Mouse (Mus musculus) midbrain, embryonic 15.5 days (tissue): Measurements from ENCODE around the gene Fnip2. TPM values are rescaled to one million over a fixed set of nuclear protein-coding genes. Genes with fewer than 3 reads are reported as not detected.

Source experiments
- ATAC-seq: fragments of 200-750 bp; cut with Nextera tagmentation; replicated peaks from 2 replicates; pipeline ENCODE4 v1.8.0; 2017; ENCODE audit warnings: moderate TSS enrichment
- H3K27ac ChIP-seq: fragments of 300-500 bp; sonication (generic); 2 replicates; pipeline ENCODE4 v1.5.1; 2015; ENCODE audit warnings: mild to moderate bottlenecking, inconsistent platforms
- H3K27me3 ChIP-seq: fragments of 300-500 bp; sonication (generic); replicated peaks from 2 replicates; pipeline ENCODE4 v1.6.1; 2015; ENCODE audit warnings: inconsistent platforms
- H3K36me3 ChIP-seq: fragments of 300-500 bp; sonication (generic); replicated peaks from 2 replicates; pipeline ENCODE4 v1.6.1; 2015; ENCODE audit warnings: inconsistent platforms
- H3K4me1 ChIP-seq: fragments of 300-500 bp; sonication (generic); 2 replicates; pipeline ENCODE4 v1.6.1; 2015; ENCODE audit warnings: inconsistent platforms
- H3K4me2 ChIP-seq: fragments of 300-500 bp; sonication (generic); 2 replicates; pipeline ENCODE4 v1.6.1; 2015; ENCODE audit warnings: inconsistent platforms, mild to moderate bottlenecking, moderate library complexity
- H3K4me3 ChIP-seq: fragments of 300-500 bp; sonication (generic); 2 replicates; pipeline ENCODE4 v1.5.1; 2015; ENCODE audit warnings: mild to moderate bottlenecking, inconsistent platforms
- H3K9ac ChIP-seq: fragments of 300-500 bp; sonication (generic); 2 replicates; pipeline ENCODE4 v1.6.1; 2015; ENCODE audit warnings: mild to moderate bottlenecking, inconsistent platforms
- H3K9me3 ChIP-seq: fragments of 300-500 bp; sonication (generic); 2 replicates; pipeline ENCODE4 v1.6.1; 2016; ENCODE audit warnings: inconsistent platforms
- WGBS: fragments of 180-500 bp; shearing (Covaris S2); methylation state at CpG from one replicate; pipeline ENCODE4 v1.1.7; 2015; ENCODE audit warnings: mixed read lengths; 5-methylcytosine and 5-hydroxymethylcytosine counted together
- polyA plus RNA-seq: library from polyadenylated mRNA; unstranded; fragments of >200 nt; fragmentation: Nextera tagmentation; extraction: Ambion mirVana; gene quantifications from 2 replicates; pipeline ENCODE4 v1.2.1, GENCODE M21; 2015

Fnip2 gene
- polyA plus RNA-seq, 1 experiment from 2014 or later, result 10.0 TPM

- peaks cover 11% of the 10 kb centered on the region for H3K4me1 ChIP-seq
- WGBS, result 12% methylated on average over 4 of the region's 4 CpGs
- H3K4me3 ChIP-seq, result no peak overlapping the region
- peak; percentile 89 for ATAC-seq
- no peak overlapping the region for H3K9ac ChIP-seq
- peak overlapping the region; percentile 58 for H3K27ac ChIP-seq
- H3K27me3 ChIP-seq, result no peaks in the 10 kb centered on the region
- H3K36me3 ChIP-seq, result no peaks in the 10 kb centered on the region
- H3K9me3 ChIP-seq, result no peaks in the 10 kb centered on the region
- H3K4me2 ChIP-seq, result peak overlapping the region; percentile 17; the same call in 1 of the 2 replicates
Observed at GRCm38 (mm10) chr3:79416944-79417680, 150.5 kb downstream of the Fnip2 start.

GRCm38 (mm10) chr3:79415929-79416328 is 151.7 kb downstream of the Fnip2 start:
- peaks cover 11% of the 10 kb centered on the region for H3K4me1 ChIP-seq
- no peaks in the 10 kb centered on the region for H3K9me3 ChIP-seq
- H3K4me2 ChIP-seq, result no peak overlapping the region
- no peak overlapping the region for H3K27ac ChIP-seq
- no peak for ATAC-seq
- H3K27me3 ChIP-seq, result no peaks in the 10 kb centered on the region
- H3K4me3 ChIP-seq, result no peak overlapping the region
- H3K36me3 ChIP-seq, result no peaks in the 10 kb centered on the region
- H3K9ac ChIP-seq, result no peak overlapping the region

- no peak overlapping the region for H3K4me3 ChIP-seq
- H3K9me3 ChIP-seq, result no peaks in the 10 kb centered on the region
- H3K27ac ChIP-seq, result no peak overlapping the region
- H3K27me3 ChIP-seq, result no peaks in the 10 kb centered on the region
- peaks cover 18% of the 10 kb centered on the region for H3K4me1 ChIP-seq
- H3K9ac ChIP-seq, result no peak overlapping the region
- no peak overlapping the region for H3K4me2 ChIP-seq
- H3K36me3 ChIP-seq, result no peaks in the 10 kb centered on the region
- WGBS, result 91% methylated on average over 5 of the region's 5 CpGs
- no peak for ATAC-seq
Observed at GRCm38 (mm10) chr3:79415081-79415480, 152.5 kb downstream of the Fnip2 start.

- Histone ChIP-seq H3K9ac (no peak overlapping the region), H3K36me3 (no peaks in the 10 kb centered on the region), H3K27ac (no peak overlapping the region), H3K27me3 (no peaks in the 10 kb centered on the region), H3K4me1 (peaks cover 23% of the 10 kb centered on the region), H3K9me3 (no peaks in the 10 kb centered on the region), H3K4me2 (no peak overlapping the region), H3K4me3 (no peak overlapping the region)
- 92% methylated on average over 1 of the region's 1 CpGs for WGBS
- no peak for ATAC-seq
Observed at GRCm38 (mm10) chr3:79413492-79413891, 154.1 kb downstream of the Fnip2 start.

GRCm38 (mm10) chr3:79411666-79412065 is 155.9 kb downstream of the Fnip2 start:
- H3K36me3 ChIP-seq, result no peaks in the 10 kb centered on the region
- no peak for ATAC-seq
- WGBS, result 72% methylated on average over 2 of the region's 2 CpGs
- no peaks in the 10 kb centered on the region for H3K9me3 ChIP-seq
- H3K4me3 ChIP-seq, result no peak overlapping the region
- no peak overlapping the region for H3K9ac ChIP-seq
- peaks cover 16% of the 10 kb centered on the region; the same call in 1 of the 2 replicates for H3K4me1 ChIP-seq
- H3K27me3 ChIP-seq, result no peaks in the 10 kb centered on the region
- no peak overlapping the region for H3K27ac ChIP-seq
- no peak overlapping the region for H3K4me2 ChIP-seq

- H3K4me2 ChIP-seq, result no peak overlapping the region
- no peak overlapping the region for H3K27ac ChIP-seq
- no peaks in the 10 kb centered on the region for H3K9me3 ChIP-seq
- no peaks in the 10 kb centered on the region for H3K27me3 ChIP-seq
- no peak for ATAC-seq
- H3K36me3 ChIP-seq, result no peaks in the 10 kb centered on the region
- H3K4me3 ChIP-seq, result no peak overlapping the region
- WGBS, result 29% methylated on average over 5 of the region's 5 CpGs
- no peak overlapping the region for H3K9ac ChIP-seq
- peaks cover 12% of the 10 kb centered on the region; the same call in 1 of the 2 replicates for H3K4me1 ChIP-seq
Observed at GRCm38 (mm10) chr3:79410629-79410995, 157.0 kb downstream of the Fnip2 start.

GRCm38 (mm10) chr3:79409927-79410628 is 157.5 kb downstream of the Fnip2 start:
- Histone ChIP-seq H3K4me3 (no peak overlapping the region), H3K4me2 (no peak overlapping the region), H3K9me3 (no peaks in the 10 kb centered on the region), H3K4me1 (peaks cover 12% of the 10 kb centered on the region; the same call in 1 of the 2 replicates), H3K27me3 (no peaks in the 10 kb centered on the region), H3K27ac (no peak overlapping the region), H3K9ac (no peak overlapping the region), H3K36me3 (no peaks in the 10 kb centered on the region)
- WGBS, result 20% methylated on average over 10 of the region's 10 CpGs
- ATAC-seq, result peak; percentile 77; the same call in 1 of the 2 replicates

GRCm38 (mm10) chr3:79408546-79408945 is 159.1 kb downstream of the Fnip2 start:
- H3K4me1 ChIP-seq, result peaks cover 12% of the 10 kb centered on the region; the same call in 1 of the 2 replicates
- H3K4me2 ChIP-seq, result no peak overlapping the region
- H3K9ac ChIP-seq, result no peak overlapping the region
- no peaks in the 10 kb centered on the region for H3K9me3 ChIP-seq
- no peak overlapping the region for H3K27ac ChIP-seq
- H3K27me3 ChIP-seq, result no peaks in the 10 kb centered on the region
- no peak overlapping the region for H3K4me3 ChIP-seq
- ATAC-seq, result no peak
- 55% methylated on average over 4 of the region's 4 CpGs for WGBS
- H3K36me3 ChIP-seq, result no peaks in the 10 kb centered on the region

Other genes with a start within 250 kb of the Fnip2 start
- not detected in 2 replicates for gene Gm17359, start 231.1 kb downstream of the Fnip2 start, polyA plus RNA-seq
- gene Ppid, start 23.5 kb upstream of the Fnip2 start, polyA plus RNA-seq, result 139 and 141 TPM in 2 replicates
- 6.3 and 7.7 TPM in 2 replicates for gene 4930579G24Rik, start 61.3 kb upstream of the Fnip2 start, polyA plus RNA-seq
- 40.2 and 45.7 TPM in 2 replicates for gene Etfdh, start 61.7 kb upstream of the Fnip2 start, polyA plus RNA-seq
- gene Rxfp1, start 170.1 kb upstream of the Fnip2 start, polyA plus RNA-seq, result 0.10 TPM in 1 of 2 replicates, not detected in the other